Mouse (Mus musculus) cortical plate, adult 2 months (tissue): ENCODE data around the gene Cbx5.

ENCODE experiments used
- CTCF ChIP-seq: fragments of 200-500 bp; IDR thresholded peaks from 2 replicates; pipeline ENCODE4 v1.5.1; 2011; ENCODE audit warnings: mild to moderate bottlenecking, control low read depth, low read length; ENCODE audit not compliant: insufficient read depth; ENCODE audit errors: extremely low read depth
- POLR2A ChIP-seq: fragments of 200-500 bp; IDR thresholded peaks from 2 replicates; pipeline ENCODE4 v1.6.1; 2011; ENCODE audit warnings: mild to moderate bottlenecking, low read length, control low read depth; ENCODE audit not compliant: insufficient read depth; ENCODE audit errors: extremely low read depth

- TF ChIP-seq CTCF (0 out of 2 replicates have a peak, but pooled peaks have one; percentile 22), POLR2A (no peak)
Measured at GRCm38 (mm10) chr15:103284647-103285046, 45.0 kb upstream of the Cbx5 start.
